Mouse (Mus musculus) embryonic facial prominence, embryonic 15.5 days (tissue): Measurements from ENCODE around the gene Wars2. TPM values are rescaled to one million over a fixed set of nuclear protein-coding genes. Genes with fewer than 3 reads are reported as not detected.

ENCODE experiments used
- ATAC-seq: fragments of 200-750 bp; cut with Nextera tagmentation; 2 replicates; pipeline ENCODE4 v1.8.0; 2017; ENCODE audit warnings: low read depth, moderate TSS enrichment; ENCODE audit not compliant: insufficient number of reproducible peaks, low FRiP score, low TSS enrichment
- H3K27ac ChIP-seq: fragments of 300-500 bp; sonication (generic); replicated peaks from 2 replicates; pipeline ENCODE4 v1.5.1; 2015; ENCODE audit warnings: mild to moderate bottlenecking, inconsistent platforms
- H3K27me3 ChIP-seq: fragments of 300-500 bp; sonication (generic); 2 replicates; pipeline ENCODE4 v1.6.1; 2015; ENCODE audit warnings: inconsistent platforms
- H3K36me3 ChIP-seq: fragments of 300-500 bp; sonication (generic); 2 replicates; pipeline ENCODE4 v1.6.1; 2015; ENCODE audit warnings: mild to moderate bottlenecking, inconsistent platforms
- H3K4me1 ChIP-seq: fragments of 300-500 bp; sonication (generic); 2 replicates; pipeline ENCODE4 v1.6.1; 2015; ENCODE audit warnings: inconsistent platforms
- H3K4me2 ChIP-seq: fragments of 300-500 bp; sonication (generic); replicated peaks from 2 replicates; pipeline ENCODE4 v1.6.1; 2015; ENCODE audit warnings: mild to moderate bottlenecking, inconsistent platforms
- H3K4me3 ChIP-seq: fragments of 300-500 bp; sonication (generic); replicated peaks from 2 replicates; pipeline ENCODE4 v1.5.1; 2015; ENCODE audit warnings: mild to moderate bottlenecking, inconsistent platforms
- H3K9ac ChIP-seq: fragments of 300-500 bp; sonication (generic); 2 replicates; pipeline ENCODE4 v1.6.1; 2015; ENCODE audit warnings: inconsistent platforms
- H3K9me3 ChIP-seq: fragments of 300-500 bp; sonication (generic); replicated peaks from 2 replicates; pipeline ENCODE4 v1.6.1; 2016; ENCODE audit warnings: inconsistent platforms
- WGBS: fragments of 180-500 bp; shearing (Covaris S2); methylation state at CpG from one replicate; pipeline ENCODE4 v1.1.7; 2015; 5-methylcytosine and 5-hydroxymethylcytosine counted together
- polyA plus RNA-seq: library from polyadenylated mRNA; unstranded; fragments of >200 nt; fragmentation: Nextera tagmentation; extraction: Ambion mirVana; gene quantifications from 2 replicates; pipeline ENCODE4 v1.2.1, GENCODE M21; 2015

Gene Wars2
- polyA plus RNA-seq, 1 experiment from 2014 or later = 11.7 TPM

GRCm38 (mm10) chr3:99239301-99240045 is 98.6 kb downstream of the Wars2 start:
- Histone ChIP-seq H3K9me3 (no peaks in the 10 kb centered on the region), H3K4me3 (peak overlapping the region; percentile 44), H3K4me1 (peaks cover 14% of the 10 kb centered on the region), H3K4me2 (peak overlapping the region; percentile 51; the same call in 1 of the 2 replicates), H3K27me3 (peaks cover 88% of the 10 kb centered on the region), H3K27ac (peak overlapping the region; percentile 65; the same call in 1 of the 2 replicates), H3K36me3 (no peaks in the 10 kb centered on the region), H3K9ac (no peak overlapping the region)
- 18% methylated on average over 20 of the region's 20 CpGs for WGBS
- ATAC-seq = no peak

- Histone ChIP-seq H3K4me3 (peak within 1 kb of the TSS; percentile 44), H3K27me3 (peaks cover 88% of the 10 kb centered on the region), H3K4me1 (peaks cover 13% of the 10 kb centered on the region), H3K9me3 (no peaks in the 10 kb centered on the region), H3K27ac (peak within 1 kb of the TSS; percentile 65), H3K9ac (peak within 1 kb of the TSS; percentile 40), H3K36me3 (no peaks in the 10 kb centered on the region), H3K4me2 (peak within 1 kb of the TSS; percentile 51)
- ATAC-seq = no peak; the same call in 1 of the 2 replicates
- 3% methylated on average over 20 of the region's 20 CpGs for WGBS
Observed at GRCm38 (mm10) chr3:99240213-99240720, 99.4 kb downstream of the Wars2 start, which contains the start of gene Tbx15. Tbx15 (plus strand) TSS chr3:99240381.

GRCm38 (mm10) chr3:99240811-99241738 is 100.2 kb downstream of the Wars2 start:
- Histone ChIP-seq H3K27me3 (peaks cover 88% of the 10 kb centered on the region), H3K4me2 (peak overlapping the region; percentile 51), H3K9me3 (no peaks in the 10 kb centered on the region), H3K4me1 (peaks cover 13% of the 10 kb centered on the region), H3K36me3 (no peaks in the 10 kb centered on the region), H3K4me3 (peak overlapping the region; percentile 44), H3K9ac (peak overlapping the region; percentile 40), H3K27ac (peak overlapping the region; percentile 60)
- WGBS = under 1% methylated on average over 50 of the region's 50 CpGs
- ATAC-seq = no peak

- H3K36me3 ChIP-seq = no peaks in the 10 kb centered on the region
- 0 out of 2 replicates have a peak overlapping the region, but pooled peaks have one; percentile 44 for H3K4me3 ChIP-seq
- no peak overlapping the region for H3K27ac ChIP-seq
- no peak for ATAC-seq
- WGBS = 27% methylated on average over 8 of the region's 8 CpGs
- peaks cover 89% of the 10 kb centered on the region for H3K27me3 ChIP-seq
- peaks cover 13% of the 10 kb centered on the region for H3K4me1 ChIP-seq
- no peak overlapping the region for H3K9ac ChIP-seq
- H3K4me2 ChIP-seq = peak overlapping the region; percentile 12; the same call in 1 of the 2 replicates
- H3K9me3 ChIP-seq = no peaks in the 10 kb centered on the region
Observed at GRCm38 (mm10) chr3:99242481-99242880, 101.6 kb downstream of the Wars2 start.

- Histone ChIP-seq H3K9ac (no peak overlapping the region), H3K36me3 (no peaks in the 10 kb centered on the region), H3K4me3 (no peak overlapping the region), H3K4me1 (peaks cover 21% of the 10 kb centered on the region), H3K27ac (no peak overlapping the region), H3K9me3 (no peaks in the 10 kb centered on the region), H3K4me2 (no peak overlapping the region), H3K27me3 (peaks cover 88% of the 10 kb centered on the region)
- 19% methylated on average over 3 of the region's 3 CpGs for WGBS
- no peak for ATAC-seq
Observed at GRCm38 (mm10) chr3:99245341-99245740, 104.5 kb downstream of the Wars2 start.

GRCm38 (mm10) chr3:99246629-99247028 is 105.8 kb downstream of the Wars2 start:
- Histone ChIP-seq H3K4me2 (no peak overlapping the region), H3K27ac (no peak overlapping the region), H3K9ac (no peak overlapping the region), H3K9me3 (no peaks in the 10 kb centered on the region), H3K4me1 (peaks cover 11% of the 10 kb centered on the region), H3K27me3 (peaks cover 91% of the 10 kb centered on the region), H3K36me3 (no peaks in the 10 kb centered on the region), H3K4me3 (no peak overlapping the region)
- WGBS = 40% methylated on average over 3 of the region's 3 CpGs
- no peak for ATAC-seq

- Histone ChIP-seq H3K9ac (no peak overlapping the region), H3K27me3 (peaks cover 89% of the 10 kb centered on the region), H3K4me1 (peaks cover 11% of the 10 kb centered on the region), H3K36me3 (no peaks in the 10 kb centered on the region), H3K9me3 (no peaks in the 10 kb centered on the region), H3K4me2 (no peak overlapping the region), H3K4me3 (no peak overlapping the region), H3K27ac (0 out of 2 replicates have a peak overlapping the region, but pooled peaks have one; percentile 8)
- WGBS = 22% methylated on average over 4 of the region's 4 CpGs
- ATAC-seq = no peak
Observed at GRCm38 (mm10) chr3:99247586-99247985, 106.7 kb downstream of the Wars2 start.

GRCm38 (mm10) chr3:99247996-99248801 is 107.3 kb downstream of the Wars2 start:
- WGBS = 12% methylated on average over 28 of the region's 28 CpGs
- 0 out of 2 replicates have a peak overlapping the region, but pooled peaks have one; percentile 1 for H3K9ac ChIP-seq
- no peaks in the 10 kb centered on the region for H3K9me3 ChIP-seq
- ATAC-seq = no peak
- H3K4me3 ChIP-seq = 0 out of 2 replicates have a peak overlapping the region, but pooled peaks have one; percentile 20
- H3K4me2 ChIP-seq = peak overlapping the region; percentile 35
- peaks cover 11% of the 10 kb centered on the region for H3K4me1 ChIP-seq
- H3K27ac ChIP-seq = 0 out of 2 replicates have a peak overlapping the region, but pooled peaks have one; percentile 8
- H3K36me3 ChIP-seq = no peaks in the 10 kb centered on the region
- peaks cover 87% of the 10 kb centered on the region for H3K27me3 ChIP-seq

- 9% methylated on average over 25 of the region's 25 CpGs for WGBS
Observed at GRCm38 (mm10) chr3:99248831-99249550, 108.1 kb downstream of the Wars2 start.

GRCm38 (mm10) chr3:99249551-99249870 is 108.6 kb downstream of the Wars2 start:
- no peak overlapping the region for H3K27ac ChIP-seq
- 16% methylated on average over 11 of the region's 11 CpGs for WGBS
- H3K9me3 ChIP-seq = no peaks in the 10 kb centered on the region
- H3K36me3 ChIP-seq = no peaks in the 10 kb centered on the region
- peaks cover 19% of the 10 kb centered on the region for H3K4me1 ChIP-seq
- ATAC-seq = no peak
- H3K9ac ChIP-seq = no peak overlapping the region
- 0 out of 2 replicates have a peak overlapping the region, but pooled peaks have one; percentile 20 for H3K4me3 ChIP-seq
- peak overlapping the region; percentile 35; the same call in 1 of the 2 replicates for H3K4me2 ChIP-seq
- H3K27me3 ChIP-seq = peaks cover 76% of the 10 kb centered on the region

More at GRCm38 (mm10) chr3:99248831-99249550, 108.1 kb downstream of the Wars2 start:
- Histone ChIP-seq H3K4me1 (peaks cover 17% of the 10 kb centered on the region), H3K4me3 (peak overlapping the region; percentile 20; the same call in 1 of the 2 replicates), H3K27ac (no peak overlapping the region; the same call in 1 of the 2 replicates), H3K9me3 (no peaks in the 10 kb centered on the region), H3K27me3 (peaks cover 80% of the 10 kb centered on the region), H3K36me3 (no peaks in the 10 kb centered on the region), H3K9ac (no peak overlapping the region), H3K4me2 (peak overlapping the region; percentile 35)
- no peak for ATAC-seq
